Mouse (Mus musculus) liver, adult 10 weeks (tissue): ENCODE measurements around the gene Gm3259. TPM values are rescaled to one million over a fixed set of nuclear protein-coding genes. Genes with fewer than 3 reads are reported as not detected.

Source experiments
- polyA plus RNA-seq: library from polyadenylated mRNA; stranded (reverse); fragments of 350-450 nt; fragmentation: Illumina TruSeq; extraction: RNeasy Lipid Tissue Mini Kit (QIAGEN cat#74804); gene quantifications from one replicate; pipeline ENCODE4 v1.2.3, GENCODE M21; 2014; ENCODE audit warnings: low read depth, low replicate concordance

The Gm3259 gene
- polyA plus RNA-seq, result not detected

DNA sequence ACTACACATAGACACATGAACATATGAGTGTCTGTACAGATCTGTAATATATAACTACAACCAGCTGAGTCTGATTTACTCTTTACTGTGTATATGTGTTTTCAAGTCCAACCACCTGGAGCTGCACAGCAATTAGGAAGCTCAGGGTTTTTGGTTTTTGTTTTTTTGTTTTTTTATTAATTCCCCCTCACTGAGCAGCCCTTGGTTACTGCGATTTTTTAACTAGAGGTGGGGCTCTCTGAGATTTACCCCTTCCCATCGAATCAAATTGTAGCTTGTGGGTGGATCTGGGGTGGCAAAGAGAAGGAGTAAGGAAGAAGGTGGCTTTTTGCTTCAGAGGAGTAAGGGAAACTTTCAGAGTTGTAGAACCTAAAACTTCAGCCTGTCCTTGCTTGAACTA is at the start of gene Gm3259:
Gene Gm3259 (plus strand): TSS at position 301 of the 400 bp plus-strand sequence.

DNA sequence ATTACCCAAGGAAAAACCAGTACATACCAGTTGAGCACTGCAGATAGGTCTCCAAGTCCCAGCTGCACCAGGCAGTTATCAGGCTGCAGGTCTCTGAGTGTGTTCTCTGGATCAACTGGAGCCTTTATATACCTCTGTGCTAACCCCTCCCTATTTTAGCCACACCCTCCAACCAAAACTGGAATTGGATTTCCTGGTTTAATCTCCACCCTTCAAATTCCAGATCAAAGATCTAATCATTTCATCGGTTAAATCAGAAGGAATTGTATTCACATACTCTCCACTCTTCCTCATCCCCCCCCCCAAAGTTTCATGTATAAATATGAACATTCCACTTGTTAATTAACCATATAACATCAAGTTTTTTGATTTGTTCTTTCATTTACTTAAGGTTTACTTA is 33.0 kb upstream of the Gm3259 start, which contains the start of gene Gm10424:
Gene Gm10424 (minus strand): TSS at position 101 of the 400 bp plus-strand sequence.

Other genes with a start within 250 kb of the Gm3259 start
- not detected for gene Gm7942, start 199.0 kb upstream of the Gm3259 start, polyA plus RNA-seq
- gene Gm16513, start 123.3 kb upstream of the Gm3259 start, polyA plus RNA-seq, result not detected
- gene Gm10424, start 33.1 kb upstream of the Gm3259 start, polyA plus RNA-seq, result not detected
- gene D5Ertd577e, start 150.9 kb downstream of the Gm3259 start, polyA plus RNA-seq, result not detected
- gene Gm3286, start 204.8 kb downstream of the Gm3259 start, polyA plus RNA-seq, result not detected